Mouse (Mus musculus) erythroblast, embryonic 14.5 days (primary cell): ENCODE measurements around the gene Naa20. TPM values are rescaled to one million over a fixed set of nuclear protein-coding genes. Genes with fewer than 3 reads are reported as not detected.

Experiments
- H3K27me3 ChIP-seq: 2 replicates; pipeline ENCODE4 v1.6.1; 2012; ENCODE audit warnings: inconsistent platforms; ENCODE audit not compliant: control insufficient read depth
- H3K36me3 ChIP-seq: 2 replicates; pipeline ENCODE4 v1.6.1; 2012; ENCODE audit warnings: mild to moderate bottlenecking, inconsistent platforms; ENCODE audit not compliant: control insufficient read depth
- H3K4me1 ChIP-seq: 2 replicates; pipeline ENCODE4 v1.6.1; 2012; ENCODE audit warnings: inconsistent platforms; ENCODE audit not compliant: control insufficient read depth
- H3K4me3 ChIP-seq: replicated peaks from 2 replicates; pipeline ENCODE3; 2012; ENCODE audit warnings: moderate library complexity, mild to moderate bottlenecking, inconsistent platforms
- H3K9me3 ChIP-seq: 2 replicates; pipeline ENCODE4 v1.6.1; 2012; ENCODE audit warnings: low read length, inconsistent platforms, mixed read lengths; ENCODE audit not compliant: control insufficient read depth
- GATA1 ChIP-seq: IDR thresholded peaks from 2 replicates; pipeline ENCODE4 v1.6.1; 2012; ENCODE audit warnings: low read length, inconsistent platforms, mixed read lengths
- TAL1 ChIP-seq: IDR thresholded peaks from 3 replicates; pipeline ENCODE4 v1.6.1; 2012; ENCODE audit warnings: low read length, inconsistent platforms, mixed read lengths
- polyA plus RNA-seq: library from polyadenylated mRNA; stranded (reverse); fragments of >175 nt; gene quantifications from 2 replicates; pipeline ENCODE4 v1.2.3, GENCODE M21; 2012

The Naa20 gene
- 2.0 and 3.2 TPM in 2 replicates for polyA plus RNA-seq

DNA sequence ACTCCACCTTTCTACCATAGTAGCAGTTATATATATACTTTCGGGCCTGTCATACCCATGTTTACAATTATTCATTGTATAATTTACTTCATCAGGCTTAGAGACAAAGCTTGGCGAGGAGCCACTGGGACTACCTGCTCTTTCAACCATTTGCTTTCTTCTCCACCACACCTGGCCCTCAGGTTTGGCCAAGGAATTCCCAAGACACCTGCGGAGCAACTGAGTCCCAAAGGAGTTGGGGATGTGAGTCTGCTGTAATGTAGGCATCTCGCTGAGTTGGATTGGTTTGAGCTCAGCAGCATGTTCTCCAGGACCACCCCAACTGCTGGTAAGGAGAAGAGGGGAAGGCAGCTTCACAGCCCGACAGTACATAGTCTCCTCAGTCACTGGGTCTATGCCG, at the start of gene Naa20:
Naa20 (plus strand) TSS at position 239 of the 400 bp plus-strand sequence.
- Histone ChIP-seq H3K36me3 (peaks cover 7% of the 10 kb centered on the region), H3K9me3 (no peaks in the 10 kb centered on the region), H3K4me1 (peaks cover 17% of the 10 kb centered on the region), H3K4me3 (peak within 1 kb of the TSS; percentile 95), H3K27me3 (no peaks in the 10 kb centered on the region)
- TF ChIP-seq GATA1, result no peak
- TF ChIP-seq TAL1, result no peak

DNA sequence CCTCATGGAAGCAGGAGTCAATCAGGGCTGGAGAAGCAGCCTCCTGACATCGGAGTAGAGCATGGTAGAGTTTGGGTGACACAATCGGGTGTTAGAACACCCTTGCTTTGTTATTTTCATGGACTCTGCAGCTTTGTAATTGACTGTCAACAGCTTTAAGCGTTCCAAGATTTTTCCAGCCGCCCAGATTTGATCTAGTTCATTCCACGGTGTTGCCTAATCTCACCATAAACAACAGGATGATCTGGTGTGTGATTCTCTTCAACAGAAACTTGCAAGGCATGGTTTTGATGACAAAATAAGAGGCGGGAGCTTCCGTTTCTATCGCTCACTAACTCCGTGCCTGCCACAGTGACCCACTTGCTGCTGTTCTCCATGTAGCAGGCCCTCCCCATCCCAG, 46.1 kb upstream of the Naa20 start:
- no peaks in the 10 kb centered on the region for H3K36me3 ChIP-seq
- no peak for TF ChIP-seq TAL1
- TF ChIP-seq GATA1, result no peak

DNA sequence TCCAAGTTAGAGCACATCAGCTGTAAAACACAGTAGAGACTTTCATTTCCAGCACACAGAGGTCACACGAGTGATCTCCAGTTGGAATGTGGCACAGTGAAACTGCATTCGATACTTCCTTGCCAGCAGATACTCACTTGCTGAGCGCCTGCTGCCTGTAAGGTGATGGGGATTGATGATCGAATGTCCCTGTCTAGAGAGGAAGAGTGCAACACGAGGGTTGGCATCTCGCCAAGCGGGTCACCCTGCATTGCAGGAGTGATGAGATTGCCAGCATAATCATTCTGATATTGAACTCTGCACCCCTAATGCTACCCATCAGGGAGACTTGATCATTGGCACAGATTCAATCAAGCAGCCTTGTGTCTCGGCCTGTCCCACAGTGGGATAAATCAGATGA, 44.0 kb upstream of the Naa20 start:
- H3K27me3 ChIP-seq, result no peaks in the 10 kb centered on the region; the same call in 1 of the 2 replicates
- no peak for TF ChIP-seq TAL1
- no peak for TF ChIP-seq GATA1
- H3K9me3 ChIP-seq, result no peaks in the 10 kb centered on the region
- H3K36me3 ChIP-seq, result no peaks in the 10 kb centered on the region
- no peaks in the 10 kb centered on the region for H3K4me1 ChIP-seq
- H3K4me3 ChIP-seq, result no peak overlapping the region

More for the DNA sequence above, 46.1 kb upstream of the Naa20 start:
- Histone ChIP-seq H3K4me3 (no peak overlapping the region), H3K4me1 (no peaks in the 10 kb centered on the region), H3K27me3 (no peaks in the 10 kb centered on the region; the same call in 1 of the 2 replicates), H3K9me3 (no peaks in the 10 kb centered on the region)

DNA sequence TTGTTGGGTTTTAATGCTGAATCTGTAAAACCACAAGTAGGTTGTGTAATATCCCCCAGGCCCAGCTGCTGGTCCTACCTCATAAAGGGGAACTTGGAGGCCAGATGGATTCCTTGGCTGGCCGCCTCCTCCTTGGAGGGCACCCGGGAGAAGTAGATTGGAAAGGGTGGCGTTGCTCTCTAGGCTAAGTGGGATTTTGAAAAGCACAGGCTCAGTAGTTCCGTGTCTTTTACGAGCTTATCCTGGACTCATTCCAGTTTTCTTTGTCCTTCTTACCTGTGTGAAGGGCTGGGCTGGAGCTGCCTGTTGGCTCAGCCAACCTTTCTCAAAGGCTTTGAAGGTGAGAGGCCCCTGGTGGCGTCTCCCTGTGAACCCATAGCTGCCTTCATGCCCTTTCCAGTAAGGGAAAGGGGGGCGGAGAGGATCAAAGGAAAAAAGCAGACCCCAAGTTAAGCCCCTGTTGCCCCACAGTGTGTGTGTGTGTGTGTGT, 42.4 kb upstream of the Naa20 start:
- Histone ChIP-seq H3K27me3 (no peaks in the 10 kb centered on the region; the same call in 1 of the 2 replicates), H3K4me1 (no peaks in the 10 kb centered on the region), H3K4me3 (no peak overlapping the region), H3K9me3 (no peaks in the 10 kb centered on the region), H3K36me3 (no peaks in the 10 kb centered on the region)
- TF ChIP-seq TAL1, result no peak
- no peak for TF ChIP-seq GATA1

DNA sequence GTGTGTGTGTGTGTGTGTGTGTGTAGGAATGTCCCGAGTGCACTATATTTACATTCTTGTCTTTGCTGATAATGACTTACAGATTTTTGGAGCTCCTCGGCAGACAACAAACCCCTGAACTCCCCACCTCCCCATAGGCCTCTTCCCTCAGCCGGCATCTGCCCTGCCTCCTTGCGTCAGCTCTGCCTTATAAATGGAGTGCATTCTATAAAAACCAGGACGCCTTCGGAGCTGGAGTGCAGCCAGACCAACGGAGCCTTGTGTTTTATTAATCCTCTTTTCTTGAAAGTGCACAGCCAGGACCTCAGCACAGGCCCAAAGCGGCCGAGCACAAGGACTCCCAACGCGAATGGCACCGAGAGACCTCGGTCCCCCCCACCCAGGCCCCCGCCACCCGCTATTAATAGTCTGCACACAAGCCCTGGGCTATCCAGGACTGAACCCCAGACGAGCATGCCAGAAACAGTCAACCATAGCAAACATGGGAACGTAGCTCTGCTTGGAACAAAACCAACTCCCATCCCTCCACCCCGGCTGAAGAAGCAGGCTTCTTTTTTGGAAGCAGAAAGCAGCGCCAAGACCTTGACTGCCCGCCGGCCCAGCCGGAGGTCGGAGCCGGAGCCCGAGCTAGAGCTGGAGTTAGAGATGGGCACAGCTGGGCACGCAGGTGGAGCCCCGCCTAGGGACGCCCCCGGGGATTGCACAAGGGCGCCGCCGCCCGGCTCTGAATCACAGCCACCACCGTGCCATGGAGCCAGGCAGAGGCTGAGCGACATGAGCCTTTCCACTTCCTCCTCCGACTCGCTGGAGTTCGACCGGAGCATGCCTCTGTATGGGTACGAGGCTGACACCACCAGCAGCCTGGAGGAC, 41.7 kb upstream of the Naa20 start:
- TF ChIP-seq TAL1 (no peak), GATA1 (no peak)
- H3K27me3 ChIP-seq, result no peaks in the 10 kb centered on the region; the same call in 1 of the 2 replicates
- no peaks in the 10 kb centered on the region for H3K9me3 ChIP-seq
- no peaks in the 10 kb centered on the region for H3K4me1 ChIP-seq
- H3K4me3 ChIP-seq, result no peak overlapping the region
- no peaks in the 10 kb centered on the region for H3K36me3 ChIP-seq

DNA sequence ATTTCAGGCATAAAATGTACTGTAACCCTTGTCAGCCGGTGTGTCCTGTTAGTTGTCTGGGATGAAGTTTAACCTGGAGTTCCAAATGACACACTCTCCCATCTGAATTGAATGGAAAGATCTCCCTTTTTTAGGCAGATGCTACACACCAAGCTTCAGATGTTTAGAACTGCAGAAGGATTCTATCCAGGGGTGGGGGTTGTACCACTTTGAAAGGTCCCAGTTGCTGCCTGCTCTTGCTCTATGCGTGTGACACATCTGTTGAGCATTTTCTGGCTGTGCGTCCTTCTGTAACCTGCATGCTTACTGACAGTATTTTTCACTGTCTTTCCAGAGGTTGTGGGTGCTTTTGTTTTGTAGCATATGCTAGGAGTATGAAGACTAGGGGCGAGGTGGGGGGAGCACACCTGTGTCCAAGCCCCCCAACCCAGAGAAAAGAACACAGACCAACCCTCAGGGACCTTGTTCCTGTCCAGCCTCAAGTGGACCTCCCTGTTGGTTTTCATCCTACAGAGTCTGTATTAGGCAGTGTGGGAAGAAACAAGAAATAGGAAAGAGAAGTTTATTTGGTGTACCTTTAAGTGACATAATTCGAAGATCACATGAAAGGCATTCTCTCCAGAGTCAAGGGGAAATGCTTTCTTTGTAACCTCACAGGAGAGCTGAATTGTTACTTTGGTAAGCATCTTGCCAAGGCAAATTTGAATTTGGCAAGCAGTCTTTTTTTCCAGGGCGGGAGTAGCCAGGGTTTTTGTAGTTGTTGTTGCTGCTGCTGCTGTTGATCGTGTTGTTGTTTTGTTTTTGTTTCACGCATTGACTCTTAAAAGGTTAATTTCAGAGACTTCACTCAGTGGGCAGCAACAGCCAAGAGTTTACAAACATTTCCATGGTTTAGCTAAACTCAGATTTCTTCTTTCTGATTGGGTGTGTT, 40.4 kb upstream of the Naa20 start:
- TF ChIP-seq GATA1, result no peak
- no peak for TF ChIP-seq TAL1
- H3K4me1 ChIP-seq, result no peaks in the 10 kb centered on the region
- no peaks in the 10 kb centered on the region for H3K9me3 ChIP-seq
- H3K4me3 ChIP-seq, result no peak overlapping the region
- H3K27me3 ChIP-seq, result no peaks in the 10 kb centered on the region; the same call in 1 of the 2 replicates
- no peaks in the 10 kb centered on the region for H3K36me3 ChIP-seq

DNA sequence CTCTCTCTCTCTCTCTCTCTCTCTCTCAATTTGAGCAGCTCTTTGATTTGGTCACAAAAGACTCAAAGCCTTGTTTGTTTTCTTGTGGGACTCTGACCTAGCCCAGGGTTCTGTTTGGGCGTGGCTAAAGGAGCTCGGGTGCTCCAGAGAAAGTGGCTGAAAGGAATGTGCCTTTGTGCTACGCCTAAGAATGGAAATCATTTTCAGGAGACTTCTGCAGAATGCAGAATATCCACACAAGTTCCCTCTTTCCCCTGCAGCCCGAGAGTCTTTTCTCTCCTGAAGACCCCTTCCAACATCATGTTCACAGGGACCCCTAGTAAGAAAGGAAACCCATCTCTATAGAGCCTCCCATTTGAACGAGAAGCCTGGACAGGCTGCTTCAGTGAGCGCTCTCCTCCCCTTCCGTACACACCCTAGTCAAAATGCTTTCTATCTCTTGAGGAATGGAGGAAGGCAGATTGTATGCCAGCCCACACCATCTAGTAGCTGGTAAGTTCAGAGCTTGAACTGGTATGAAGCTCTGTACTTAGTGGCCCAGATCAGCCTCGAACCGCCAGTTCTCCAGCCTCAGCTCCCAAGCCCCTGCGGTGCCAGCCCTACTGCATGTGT, 39.6 kb upstream of the Naa20 start:
- Histone ChIP-seq H3K4me3 (no peak overlapping the region), H3K36me3 (no peaks in the 10 kb centered on the region), H3K9me3 (peaks cover 8% of the 10 kb centered on the region), H3K27me3 (no peaks in the 10 kb centered on the region; the same call in 1 of the 2 replicates), H3K4me1 (no peaks in the 10 kb centered on the region)
- TF ChIP-seq TAL1 (no peak), GATA1 (no peak)

DNA sequence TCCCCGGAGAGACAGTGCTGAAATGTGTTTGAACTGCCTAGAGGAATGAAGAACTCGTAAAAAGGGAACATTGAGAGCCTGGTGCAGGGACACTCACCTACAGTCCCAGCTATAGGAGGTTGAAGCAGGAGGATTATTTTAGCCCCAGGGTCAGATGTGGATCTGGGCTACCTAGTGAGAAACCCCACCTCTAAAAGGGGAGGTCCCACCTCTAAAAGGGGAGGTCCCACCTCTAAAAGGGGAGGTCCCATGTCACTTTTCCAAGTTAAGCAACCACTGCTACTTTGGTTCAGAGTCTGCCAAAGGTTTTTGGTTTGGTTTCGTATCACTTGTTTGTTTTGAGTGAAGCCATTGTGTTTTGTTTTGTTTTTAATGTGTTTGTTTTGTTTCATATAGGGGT, 36.6 kb upstream of the Naa20 start:
- Histone ChIP-seq H3K4me3 (no peak overlapping the region), H3K36me3 (no peaks in the 10 kb centered on the region), H3K9me3 (peaks cover 20% of the 10 kb centered on the region), H3K27me3 (no peaks in the 10 kb centered on the region; the same call in 1 of the 2 replicates), H3K4me1 (no peaks in the 10 kb centered on the region)
- no peak for TF ChIP-seq GATA1
- TF ChIP-seq TAL1, result no peak
